Mouse (Mus musculus) brain, embryonic 14.5 days (tissue): Measurements from ENCODE around the gene Actn1.

Experiments used
- CTCF ChIP-seq: fragments of 200-500 bp; IDR thresholded peaks from 2 replicates; pipeline ENCODE4 v1.5.1; 2012; ENCODE audit warnings: inconsistent platforms, mild to moderate bottlenecking, moderate library complexity, borderline replicate concordance; ENCODE audit not compliant: insufficient read depth, insufficient read length; ENCODE audit errors: extremely low read depth
- POLR2A ChIP-seq: fragments of 200-500 bp; IDR thresholded peaks from 2 replicates; pipeline ENCODE4 v1.6.1; 2012; ENCODE audit warnings: mild to moderate bottlenecking, inconsistent platforms, borderline replicate concordance; ENCODE audit not compliant: poor library complexity, insufficient read depth, insufficient read length, severe bottlenecking; ENCODE audit errors: extremely low read depth

DNA sequence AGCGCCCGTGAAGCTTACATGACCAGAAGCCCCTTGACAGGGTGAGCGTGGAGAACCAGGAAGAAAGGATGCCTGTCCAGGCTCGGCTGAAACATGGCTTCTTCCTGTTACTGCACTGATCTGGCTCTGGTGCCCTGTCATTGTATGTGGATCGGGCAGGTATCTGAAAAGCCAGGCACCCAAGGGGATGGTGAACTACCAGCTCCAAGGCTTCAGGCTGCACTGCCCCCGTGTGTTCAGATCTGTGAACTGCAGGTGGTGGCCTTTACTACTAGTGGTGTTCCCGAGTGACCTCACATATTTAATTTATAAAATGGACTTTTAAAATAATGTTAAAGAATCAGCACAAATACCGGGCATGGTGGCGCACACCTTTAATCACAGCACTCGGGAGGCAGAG is 62.8 kb downstream of the Actn1 start:
- TF ChIP-seq CTCF: peak; percentile 84
- TF ChIP-seq POLR2A: no peak
